Mouse (Mus musculus): ENCODE measurements at regions not wholly inside any gene's neighbourhood (a gene's known extent, or its start where the extent isn't known, plus 50 kb on each side); places are given as distances from the start of the nearest gene placed in this dataset.

- peak in 1 of 2 experiments; percentile 10 for DNase-seq
Measured at GRCm38 (mm10) chr4:105535451-105535850, 254.2 kb upstream of the Gm12728 start.

GRCm38 (mm10) chr4:105545486-105545885 is 244.2 kb upstream of the Gm12728 start:
- intact Hi-C loops (cut with DNase I) = no loop called here
- peak; percentile 48 to 55 for DNase-seq

More at GRCm38 (mm10) chr4:105535451-105535850, 254.2 kb upstream of the Gm12728 start:
- intact Hi-C loops (cut with DNase I) = no loop called here

GRCm38 (mm10) chr4:105549744-105550440 is 239.8 kb upstream of the Gm12728 start:
- peak; percentile 34 to 39 for DNase-seq
- intact Hi-C loops (cut with DNase I) = loop anchor here (2.0 to 5.0 kb wide), 6 partner anchors 43 to 393 kb away; partner anchors contain the start of gene Plpp3

GRCm38 (mm10) chr4:105551966-105552685 is 237.5 kb upstream of the Gm12728 start:
- intact Hi-C loops (cut with DNase I) = loop anchor here (2.0 to 5.0 kb wide), 6 partner anchors 45 to 395 kb away; partner anchors contain the start of gene Plpp3
- no peak for DNase-seq

GRCm38 (mm10) chr4:105554994-105555393 is 234.7 kb upstream of the Gm12728 start:
- intact Hi-C loops (cut with DNase I) = loop anchor here (5.0 kb wide), 4 partner anchors 102 to 398 kb away; partner anchors contain the start of gene Plpp3
- no peak for DNase-seq

GRCm38 (mm10) chr4:105555941-105556340 is 233.7 kb upstream of the Gm12728 start:
- intact Hi-C loops (cut with DNase I) = no loop called here
- no peak for DNase-seq

GRCm38 (mm10) chr4:105557396-105557795 is 232.3 kb upstream of the Gm12728 start:
- DNase-seq = no peak
- intact Hi-C loops (cut with DNase I) = no loop called here

GRCm38 (mm10) chr4:105560055-105560454 is 229.6 kb upstream of the Gm12728 start:
- intact Hi-C loops (cut with DNase I) = loop anchor here (10.0 kb wide), 1 partner anchor 355 kb away; no protein-coding TSS in a partner anchor
- no peak for DNase-seq

- DNase-seq = no peak
- intact Hi-C loops (cut with DNase I) = loop anchor here (10.0 kb wide), 1 partner anchor 354 kb away; no protein-coding TSS in a partner anchor
Measured at GRCm38 (mm10) chr4:105560781-105561180, 228.9 kb upstream of the Gm12728 start.

GRCm38 (mm10) chr4:105561611-105562010 is 228.1 kb upstream of the Gm12728 start:
- intact Hi-C loops (cut with DNase I) = loop anchor here (10.0 kb wide), 1 partner anchor 353 kb away; no protein-coding TSS in a partner anchor

GRCm38 (mm10) chr4:105565796-105566195 is 223.9 kb upstream of the Gm12728 start:
- no peak for DNase-seq
- intact Hi-C loops (cut with DNase I) = loop anchor here (10.0 kb wide), 1 partner anchor 349 kb away; no protein-coding TSS in a partner anchor

More at GRCm38 (mm10) chr4:105561611-105562010, 228.1 kb upstream of the Gm12728 start:
- no peak for DNase-seq

- DNase-seq = no peak
- intact Hi-C loops (cut with DNase I) = loop anchor here (10.0 kb wide), 1 partner anchor 348 kb away; no protein-coding TSS in a partner anchor
Measured at GRCm38 (mm10) chr4:105566513-105567457, 222.9 kb upstream of the Gm12728 start.

- intact Hi-C loops (cut with DNase I) = loop anchor here (10.0 kb wide), 1 partner anchor 345 kb away; no protein-coding TSS in a partner anchor
Measured at GRCm38 (mm10) chr4:105569671-105570070, 220.0 kb upstream of the Gm12728 start.

GRCm38 (mm10) chr4:105575550-105575949 is 214.1 kb upstream of the Gm12728 start:
- intact Hi-C loops (cut with DNase I) = no loop called here

More at GRCm38 (mm10) chr4:105569671-105570070, 220.0 kb upstream of the Gm12728 start:
- no peak for DNase-seq

GRCm38 (mm10) chr4:105580987-105581386 is 208.7 kb upstream of the Gm12728 start:
- DNase-seq = no peak
- intact Hi-C loops (cut with DNase I) = no loop called here

More at GRCm38 (mm10) chr4:105575550-105575949, 214.1 kb upstream of the Gm12728 start:
- no peak for DNase-seq

- DNase-seq = no peak
- intact Hi-C loops (cut with DNase I) = no loop called here
Measured at GRCm38 (mm10) chr4:105584329-105584925, 205.2 kb upstream of the Gm12728 start.

- DNase-seq = no peak
Measured at GRCm38 (mm10) chr4:105603661-105604060, 186.0 kb upstream of the Gm12728 start.

GRCm38 (mm10) chr4:105604607-105605006 is 185.1 kb upstream of the Gm12728 start:
- no peak for DNase-seq
- intact Hi-C loops (cut with DNase I) = no loop called here

More at GRCm38 (mm10) chr4:105603661-105604060, 186.0 kb upstream of the Gm12728 start:
- intact Hi-C loops (cut with DNase I) = no loop called here

- peak in 1 of 2 experiments; percentile 6 for DNase-seq
- intact Hi-C loops (cut with DNase I) = no loop called here
Measured at GRCm38 (mm10) chr4:105606731-105607130, 182.9 kb upstream of the Gm12728 start.

Data from heart, postnatal 10 days (tissue).